Mouse (Mus musculus): ENCODE measurements around the gene Inppl1. TPM values are rescaled to one million over a fixed set of nuclear protein-coding genes. Genes with fewer than 3 reads are reported as not detected.
A peak's percentile ranks its signal among the peaks of the same experiment; 100 is the strongest.

The Inppl1 gene
- polyA plus RNA-seq, 1 experiment from 2014 or later: 27.2 TPM

GRCm38 (mm10) chr7:101868241-101869162 lies 30.5 kb upstream of the Inppl1 start:
- H3K36me3 ChIP-seq (ENCODE audit: control insufficient read depth, insufficient read depth, low read length): no peaks in the 10 kb centered on the region
- H3K27me3 ChIP-seq (replicated peaks; ENCODE audit: control insufficient read depth, insufficient read depth, low read length): no peaks in the 10 kb centered on the region
- 0 out of 2 replicates have a peak overlapping the region, but pooled peaks have one; percentile 31 for H3K27ac ChIP-seq (ENCODE audit: low read length)
- WGBS: 65% methylated on average over 13 of the region's 13 CpGs
- H3K4me1 ChIP-seq (ENCODE audit: control insufficient read depth, insufficient read depth, low read length): peaks cover 2% of the 10 kb centered on the region; the same call in 1 of the 2 replicates
- peak overlapping the region; percentile 45 for H3K4me2 ChIP-seq (ENCODE audit: low read depth, low read length)
- no peak; the same call in 1 of the 2 replicates for ATAC-seq
- peak overlapping the region; percentile 53 for H3K9ac ChIP-seq (ENCODE audit: low read depth, low read length)
- peak overlapping the region; percentile 41 for H3K4me3 ChIP-seq (ENCODE audit: low read length)
- H3K9me3 ChIP-seq (ENCODE audit: control insufficient read depth, low read length): no peaks in the 10 kb centered on the region

GRCm38 (mm10) chr7:101867482-101867881 lies 29.5 kb upstream of the Inppl1 start:
- WGBS: 97% methylated on average over 4 of the region's 4 CpGs
- Histone ChIP-seq H3K4me2 (ENCODE audit: low read depth, low read length) (no peak overlapping the region), H3K4me3 (ENCODE audit: low read length) (no peak overlapping the region), H3K9me3 (ENCODE audit: control insufficient read depth, low read length) (no peaks in the 10 kb centered on the region), H3K27me3 (replicated peaks; ENCODE audit: control insufficient read depth, insufficient read depth, low read length) (no peaks in the 10 kb centered on the region), H3K36me3 (ENCODE audit: control insufficient read depth, insufficient read depth, low read length) (no peaks in the 10 kb centered on the region), H3K27ac (ENCODE audit: low read length) (no peak overlapping the region), H3K4me1 (ENCODE audit: control insufficient read depth, insufficient read depth, low read length) (peaks cover 2% of the 10 kb centered on the region; the same call in 1 of the 2 replicates), H3K9ac (ENCODE audit: low read depth, low read length) (no peak overlapping the region)
- ATAC-seq: no peak

GRCm38 (mm10) chr7:101866491-101867265 lies 28.6 kb upstream of the Inppl1 start:
- WGBS: 84% methylated on average over 11 of the region's 11 CpGs
- Histone ChIP-seq H3K36me3 (ENCODE audit: control insufficient read depth, insufficient read depth, low read length) (no peaks in the 10 kb centered on the region), H3K4me1 (ENCODE audit: control insufficient read depth, insufficient read depth, low read length) (peaks cover 2% of the 10 kb centered on the region; the same call in 1 of the 2 replicates), H3K27ac (ENCODE audit: low read length) (no peak overlapping the region), H3K27me3 (replicated peaks; ENCODE audit: control insufficient read depth, insufficient read depth, low read length) (no peaks in the 10 kb centered on the region), H3K4me2 (ENCODE audit: low read depth, low read length) (no peak overlapping the region), H3K9me3 (ENCODE audit: control insufficient read depth, low read length) (no peaks in the 10 kb centered on the region), H3K9ac (ENCODE audit: low read depth, low read length) (no peak overlapping the region), H3K4me3 (ENCODE audit: low read length) (no peak overlapping the region)
- no peak for ATAC-seq

- no peak for ATAC-seq
- Histone ChIP-seq H3K27me3 (replicated peaks; ENCODE audit: control insufficient read depth, insufficient read depth, low read length) (no peaks in the 10 kb centered on the region), H3K4me1 (ENCODE audit: control insufficient read depth, insufficient read depth, low read length) (peaks cover 2% of the 10 kb centered on the region; the same call in 1 of the 2 replicates), H3K9me3 (ENCODE audit: control insufficient read depth, low read length) (no peaks in the 10 kb centered on the region), H3K4me3 (ENCODE audit: low read length) (no peak within 1 kb of the TSS), H3K4me2 (ENCODE audit: low read depth, low read length) (no peak within 1 kb of the TSS), H3K27ac (ENCODE audit: low read length) (no peak within 1 kb of the TSS), H3K36me3 (ENCODE audit: control insufficient read depth, insufficient read depth, low read length) (no peaks in the 10 kb centered on the region), H3K9ac (ENCODE audit: low read depth, low read length) (no peak within 1 kb of the TSS)
- WGBS: 77% methylated on average over 3 of the region's 3 CpGs
Measured at GRCm38 (mm10) chr7:101863415-101863814, 25.4 kb upstream of the Inppl1 start, which contains the start of gene Anapc15. TSS of gene Anapc15 (plus strand) at chr7:101863715.

GRCm38 (mm10) chr7:101862291-101862690 lies 24.3 kb upstream of the Inppl1 start:
- Histone ChIP-seq H3K36me3 (ENCODE audit: control insufficient read depth, insufficient read depth, low read length) (no peaks in the 10 kb centered on the region), H3K9me3 (ENCODE audit: control insufficient read depth, low read length) (no peaks in the 10 kb centered on the region), H3K9ac (ENCODE audit: low read depth, low read length) (no peak overlapping the region), H3K27me3 (replicated peaks; ENCODE audit: control insufficient read depth, insufficient read depth, low read length) (no peaks in the 10 kb centered on the region), H3K4me3 (ENCODE audit: low read length) (no peak overlapping the region), H3K4me2 (ENCODE audit: low read depth, low read length) (no peak overlapping the region), H3K27ac (ENCODE audit: low read length) (no peak overlapping the region), H3K4me1 (ENCODE audit: control insufficient read depth, insufficient read depth, low read length) (no peaks in the 10 kb centered on the region)
- WGBS: 76% methylated on average over 3 of the region's 3 CpGs
- ATAC-seq: no peak

- Histone ChIP-seq H3K9ac (ENCODE audit: low read depth, low read length) (no peak overlapping the region), H3K4me3 (ENCODE audit: low read length) (no peak overlapping the region), H3K4me1 (ENCODE audit: control insufficient read depth, insufficient read depth, low read length) (no peaks in the 10 kb centered on the region), H3K4me2 (ENCODE audit: low read depth, low read length) (no peak overlapping the region), H3K36me3 (ENCODE audit: control insufficient read depth, insufficient read depth, low read length) (no peaks in the 10 kb centered on the region), H3K27me3 (replicated peaks; ENCODE audit: control insufficient read depth, insufficient read depth, low read length) (no peaks in the 10 kb centered on the region), H3K27ac (ENCODE audit: low read length) (no peak overlapping the region), H3K9me3 (ENCODE audit: control insufficient read depth, low read length) (no peaks in the 10 kb centered on the region)
- ATAC-seq: no peak
Measured at GRCm38 (mm10) chr7:101860978-101861377, 22.9 kb upstream of the Inppl1 start.

- Histone ChIP-seq H3K27me3 (replicated peaks; ENCODE audit: control insufficient read depth, insufficient read depth, low read length) (no peaks in the 10 kb centered on the region), H3K27ac (ENCODE audit: low read length) (no peak overlapping the region), H3K4me1 (ENCODE audit: control insufficient read depth, insufficient read depth, low read length) (no peaks in the 10 kb centered on the region), H3K4me3 (ENCODE audit: low read length) (no peak overlapping the region), H3K9ac (ENCODE audit: low read depth, low read length) (no peak overlapping the region), H3K4me2 (ENCODE audit: low read depth, low read length) (no peak overlapping the region), H3K9me3 (ENCODE audit: control insufficient read depth, low read length) (no peaks in the 10 kb centered on the region), H3K36me3 (ENCODE audit: control insufficient read depth, insufficient read depth, low read length) (no peaks in the 10 kb centered on the region)
- WGBS: 76% methylated on average over 9 of the region's 9 CpGs
- ATAC-seq: no peak
Measured at GRCm38 (mm10) chr7:101858362-101858761, 20.3 kb upstream of the Inppl1 start.

GRCm38 (mm10) chr7:101857094-101857493 lies 19.1 kb upstream of the Inppl1 start, which contains the start of gene Folr2:
TSS of gene Folr2 (minus strand) at chr7:101857194.
- 89% methylated on average over 4 of the region's 4 CpGs for WGBS

GRCm38 (mm10) chr7:101853816-101854215 lies 15.8 kb upstream of the Inppl1 start:
- Histone ChIP-seq H3K36me3 (ENCODE audit: control insufficient read depth, insufficient read depth, low read length) (no peaks in the 10 kb centered on the region), H3K27me3 (replicated peaks; ENCODE audit: control insufficient read depth, insufficient read depth, low read length) (no peaks in the 10 kb centered on the region), H3K4me3 (ENCODE audit: low read length) (no peak overlapping the region), H3K9ac (ENCODE audit: low read depth, low read length) (no peak overlapping the region), H3K27ac (ENCODE audit: low read length) (no peak overlapping the region), H3K9me3 (ENCODE audit: control insufficient read depth, low read length) (no peaks in the 10 kb centered on the region), H3K4me1 (ENCODE audit: control insufficient read depth, insufficient read depth, low read length) (no peaks in the 10 kb centered on the region), H3K4me2 (ENCODE audit: low read depth, low read length) (no peak overlapping the region)
- ATAC-seq: no peak
- WGBS: 67% methylated on average over 2 of the region's 2 CpGs

More at GRCm38 (mm10) chr7:101857094-101857493, 19.1 kb upstream of the Inppl1 start, which contains the start of gene Folr2:
- Histone ChIP-seq H3K36me3 (ENCODE audit: control insufficient read depth, insufficient read depth, low read length) (no peaks in the 10 kb centered on the region), H3K9ac (ENCODE audit: low read depth, low read length) (no peak within 1 kb of the TSS), H3K27me3 (replicated peaks; ENCODE audit: control insufficient read depth, insufficient read depth, low read length) (no peaks in the 10 kb centered on the region), H3K4me2 (ENCODE audit: low read depth, low read length) (no peak within 1 kb of the TSS), H3K9me3 (ENCODE audit: control insufficient read depth, low read length) (no peaks in the 10 kb centered on the region), H3K4me1 (ENCODE audit: control insufficient read depth, insufficient read depth, low read length) (no peaks in the 10 kb centered on the region), H3K4me3 (ENCODE audit: low read length) (no peak within 1 kb of the TSS), H3K27ac (ENCODE audit: low read length) (no peak within 1 kb of the TSS)
- ATAC-seq: no peak

All from intestine, embryonic 16.5 days (tissue).